Mouse (Mus musculus) midbrain, embryonic 13.5 days (tissue): ENCODE measurements around the gene Sult1a1. TPM values are rescaled to one million over a fixed set of nuclear protein-coding genes. Genes with fewer than 3 reads are reported as not detected.
"Not testable (repeated sequence)": the region's sequence is repeated elsewhere in the genome, so short reads cannot be mapped to it uniquely, and the experiment has no call there.

ENCODE experiments used
- ATAC-seq: fragments of 200-750 bp; cut with Nextera tagmentation; 2 replicates; pipeline ENCODE4 v1.8.0; 2017; ENCODE audit warnings: mild to moderate bottlenecking, moderate TSS enrichment, moderate library complexity
- H3K27ac ChIP-seq: fragments of 300-500 bp; sonication (generic); 2 replicates; pipeline ENCODE4 v1.5.1; 2015; ENCODE audit warnings: inconsistent platforms, mild to moderate bottlenecking, moderate library complexity
- H3K27me3 ChIP-seq: fragments of 300-500 bp; sonication (generic); 2 replicates; pipeline ENCODE4 v1.6.1; 2015; ENCODE audit warnings: mild to moderate bottlenecking, inconsistent platforms
- H3K36me3 ChIP-seq: fragments of 300-500 bp; sonication (generic); 2 replicates; pipeline ENCODE4 v1.6.1; 2015; ENCODE audit warnings: mild to moderate bottlenecking, inconsistent platforms
- H3K4me1 ChIP-seq: fragments of 300-500 bp; sonication (generic); replicated peaks from 2 replicates; pipeline ENCODE4 v1.6.1; 2015; ENCODE audit warnings: inconsistent platforms
- H3K4me2 ChIP-seq: fragments of 300-500 bp; sonication (generic); replicated peaks from 2 replicates; pipeline ENCODE4 v1.6.1; 2015; ENCODE audit warnings: moderate library complexity, mild to moderate bottlenecking, inconsistent platforms
- H3K4me3 ChIP-seq: fragments of 300-500 bp; sonication (generic); replicated peaks from 2 replicates; pipeline ENCODE4 v1.5.1; 2015; ENCODE audit warnings: mild to moderate bottlenecking, inconsistent platforms
- H3K9ac ChIP-seq: fragments of 300-500 bp; sonication (generic); replicated peaks from 2 replicates; pipeline ENCODE4 v1.6.1; 2015; ENCODE audit warnings: mild to moderate bottlenecking, inconsistent platforms
- H3K9me3 ChIP-seq: fragments of 300-500 bp; sonication (generic); 2 replicates; pipeline ENCODE4 v1.6.1; 2016; ENCODE audit warnings: mild to moderate bottlenecking, inconsistent platforms
- WGBS: fragments of 180-500 bp; shearing (Covaris S2); methylation state at CpG from one replicate; pipeline ENCODE4 v1.1.7; 2015; 5-methylcytosine and 5-hydroxymethylcytosine counted together
- polyA plus RNA-seq: library from polyadenylated mRNA; unstranded; fragments of >200 nt; fragmentation: Nextera tagmentation; extraction: Ambion mirVana; gene quantifications from 2 replicates; pipeline ENCODE4 v1.2.1, GENCODE M21; 2015

The Sult1a1 gene
- polyA plus RNA-seq, 1 experiment from 2014 or later: 0.93 TPM

GRCm38 (mm10) chr7:126695631-126696207, 19.5 kb upstream of the Sult1a1 start, which contains the start of gene Slx1b:
Gene Slx1b, minus strand, starts transcription at chr7:126695784.
- Histone ChIP-seq H3K27me3 (no peaks in the 10 kb centered on the region), H3K4me1 (peaks cover 45% of the 10 kb centered on the region), H3K4me2 (peak within 1 kb of the TSS; percentile 97), H3K4me3 (peak within 1 kb of the TSS; percentile 69), H3K36me3 (peaks cover 45% of the 10 kb centered on the region), H3K9ac (peak within 1 kb of the TSS; percentile 80), H3K9me3 (no peaks in the 10 kb centered on the region), H3K27ac (peak within 1 kb of the TSS; percentile 95)
- peak; percentile 97 for ATAC-seq
- WGBS: under 1% methylated on average over 40 of the region's 40 CpGs

GRCm38 (mm10) chr7:126695210-126695611, 19.0 kb upstream of the Sult1a1 start, which contains the start of gene Bola2:
Gene Bola2, plus strand, starts transcription at chr7:126695401.
- ATAC-seq: peak; percentile 52
- under 1% methylated on average over 31 of the region's 31 CpGs for WGBS
- Histone ChIP-seq H3K4me1 (peaks cover 43% of the 10 kb centered on the region), H3K27me3 (no peaks in the 10 kb centered on the region), H3K4me2 (peak within 1 kb of the TSS; percentile 97), H3K9me3 (no peaks in the 10 kb centered on the region), H3K27ac (peak within 1 kb of the TSS; percentile 95), H3K4me3 (peak within 1 kb of the TSS; percentile 69), H3K36me3 (peaks cover 44% of the 10 kb centered on the region), H3K9ac (peak within 1 kb of the TSS; percentile 80)

- H3K27me3 ChIP-seq: no peaks in the 10 kb centered on the region
- H3K4me1 ChIP-seq: peaks cover 39% of the 10 kb centered on the region
- peaks cover 43% of the 10 kb centered on the region for H3K36me3 ChIP-seq
- H3K27ac ChIP-seq: peak overlapping the region; percentile 30; the same call in 1 of the 2 replicates
- peak overlapping the region; percentile 79 for H3K9ac ChIP-seq
- peak overlapping the region; percentile 69 for H3K4me3 ChIP-seq
- 29% methylated on average over 10 of the region's 10 CpGs for WGBS
- no peaks in the 10 kb centered on the region for H3K9me3 ChIP-seq
- peak overlapping the region; percentile 69 for H3K4me2 ChIP-seq
- ATAC-seq: no peak
Observed at GRCm38 (mm10) chr7:126694441-126695051, 18.3 kb upstream of the Sult1a1 start.

- ATAC-seq: no peak
- WGBS: 86% methylated on average over 7 of the region's 7 CpGs
- Histone ChIP-seq H3K4me3 (no peak overlapping the region), H3K9ac (no peak overlapping the region), H3K27ac (no peak overlapping the region), H3K9me3 (no peaks in the 10 kb centered on the region), H3K27me3 (no peaks in the 10 kb centered on the region), H3K4me1 (peaks cover 39% of the 10 kb centered on the region), H3K36me3 (peaks cover 36% of the 10 kb centered on the region), H3K4me2 (peak overlapping the region; percentile 69)
Observed at GRCm38 (mm10) chr7:126693781-126694180, 17.5 kb upstream of the Sult1a1 start.

- Histone ChIP-seq H3K4me3 (no peak overlapping the region), H3K4me2 (0 out of 2 replicates have a peak overlapping the region, but pooled peaks have one; percentile 69), H3K9me3 (no peaks in the 10 kb centered on the region), H3K27me3 (no peaks in the 10 kb centered on the region), H3K4me1 (peaks cover 39% of the 10 kb centered on the region), H3K27ac (no peak overlapping the region), H3K36me3 (peaks cover 34% of the 10 kb centered on the region), H3K9ac (no peak overlapping the region)
- no peak for ATAC-seq
- WGBS: 40% methylated on average over 3 of the region's 3 CpGs
Observed at GRCm38 (mm10) chr7:126693256-126693655, 17.0 kb upstream of the Sult1a1 start.

- Histone ChIP-seq H3K27me3 (no peaks in the 10 kb centered on the region), H3K4me3 (no peak overlapping the region), H3K9me3 (no peaks in the 10 kb centered on the region), H3K27ac (no peak overlapping the region), H3K9ac (peak overlapping the region; percentile 6; the same call in 1 of the 2 replicates), H3K36me3 (peaks cover 29% of the 10 kb centered on the region), H3K4me2 (no peak overlapping the region), H3K4me1 (peaks cover 34% of the 10 kb centered on the region)
- ATAC-seq: no peak
- WGBS: 96% methylated on average over 26 of the region's 26 CpGs
Observed at GRCm38 (mm10) chr7:126692426-126692825, 16.2 kb upstream of the Sult1a1 start.

GRCm38 (mm10) chr7:126691676-126692075, 15.4 kb upstream of the Sult1a1 start:
- no peak overlapping the region for H3K9ac ChIP-seq
- H3K27ac ChIP-seq: no peak overlapping the region
- 93% methylated on average over 4 of the region's 5 CpGs for WGBS
- H3K36me3 ChIP-seq: peaks cover 29% of the 10 kb centered on the region
- ATAC-seq: no peak
- H3K4me2 ChIP-seq: no peak overlapping the region
- H3K4me3 ChIP-seq: no peak overlapping the region
- peaks cover 26% of the 10 kb centered on the region for H3K4me1 ChIP-seq
- no peaks in the 10 kb centered on the region for H3K27me3 ChIP-seq
- no peaks in the 10 kb centered on the region for H3K9me3 ChIP-seq

GRCm38 (mm10) chr7:126690737-126691136, 14.5 kb upstream of the Sult1a1 start:
- Histone ChIP-seq H3K4me3 (no peak overlapping the region), H3K27ac (no peak overlapping the region), H3K4me1 (peaks cover 20% of the 10 kb centered on the region), H3K4me2 (no peak overlapping the region), H3K9ac (no peak overlapping the region), H3K9me3 (no peaks in the 10 kb centered on the region), H3K36me3 (peaks cover 29% of the 10 kb centered on the region), H3K27me3 (no peaks in the 10 kb centered on the region)
- ATAC-seq: no peak
- 91% methylated on average over 3 of the region's 3 CpGs for WGBS

- 84% methylated on average over 3 of the region's 3 CpGs for WGBS
- no peak overlapping the region for H3K4me3 ChIP-seq
- peaks cover 29% of the 10 kb centered on the region for H3K36me3 ChIP-seq
- no peak overlapping the region for H3K27ac ChIP-seq
- H3K27me3 ChIP-seq: no peaks in the 10 kb centered on the region
- H3K9ac ChIP-seq: no peak overlapping the region
- H3K4me1 ChIP-seq: peaks cover 13% of the 10 kb centered on the region
- no peak for ATAC-seq
- no peaks in the 10 kb centered on the region for H3K9me3 ChIP-seq
- no peak overlapping the region for H3K4me2 ChIP-seq
Observed at GRCm38 (mm10) chr7:126689021-126689420, 12.8 kb upstream of the Sult1a1 start.

GRCm38 (mm10) chr7:126688156-126688555, 11.9 kb upstream of the Sult1a1 start:
- H3K4me2 ChIP-seq, H3K4me3 ChIP-seq, H3K4me1 ChIP-seq, H3K9ac ChIP-seq, H3K27me3 ChIP-seq, H3K27ac ChIP-seq, H3K9me3 ChIP-seq: not testable (repeated sequence)
- peaks cover 29% of the 10 kb centered on the region for H3K36me3 ChIP-seq
- peak; percentile 43 for ATAC-seq
- WGBS: 97% methylated on average over 4 of the region's 4 CpGs

GRCm38 (mm10) chr7:126681221-126681620, 5.0 kb upstream of the Sult1a1 start:
- no peak for ATAC-seq
- Histone ChIP-seq H3K9ac (no peak overlapping the region), H3K27ac (no peak overlapping the region), H3K9me3 (no peaks in the 10 kb centered on the region), H3K4me1 (no peaks in the 10 kb centered on the region), H3K4me3 (no peak overlapping the region), H3K4me2 (no peak overlapping the region), H3K36me3 (peaks cover 10% of the 10 kb centered on the region), H3K27me3 (no peaks in the 10 kb centered on the region)
- 97% methylated on average over 5 of the region's 5 CpGs for WGBS

GRCm38 (mm10) chr7:126679683-126680082, 3.5 kb upstream of the Sult1a1 start:
- no peaks in the 10 kb centered on the region for H3K9me3 ChIP-seq
- no peaks in the 10 kb centered on the region for H3K4me1 ChIP-seq
- H3K4me2 ChIP-seq: no peak overlapping the region
- no peak for ATAC-seq
- H3K9ac ChIP-seq: no peak overlapping the region
- peaks cover 10% of the 10 kb centered on the region for H3K36me3 ChIP-seq
- H3K27me3 ChIP-seq: no peaks in the 10 kb centered on the region
- no peak overlapping the region for H3K27ac ChIP-seq
- H3K4me3 ChIP-seq: no peak overlapping the region
- 89% methylated on average over 5 of the region's 5 CpGs for WGBS
